Mouse (Mus musculus): Measurements from ENCODE around the gene Olfr398.
A peak's percentile ranks its signal among the peaks of the same experiment; 100 is the strongest.

Olfr398 gene

GRCm38 (mm10) chr11:73990307-73990706 is at the start of gene Olfr398:
Olfr398 (minus strand) TSS chr11:73990407.
- no peak for DNase-seq

GRCm38 (mm10) chr11:73993115-73993514 is 2.9 kb upstream of the Olfr398 start:
- DNase-seq = peak; percentile 55 to 64

- no peak for DNase-seq
These were observed 29.7 kb downstream of the Olfr398 start, which contains the start of gene Olfr397 for GRCm38 (mm10) chr11:73960517-73960916. Olfr397 (plus strand) TSS chr11:73960817.

GRCm38 (mm10) chr11:73936377-73936776 is 53.8 kb downstream of the Olfr398 start, which contains the start of gene Olfr23:
Olfr23 (plus strand) TSS chr11:73936677.
- DNase-seq = no peak

All from cerebellum, postnatal 14 days (tissue).